Mouse (Mus musculus) left cerebral cortex, postnatal 4 days (tissue): ENCODE measurements around the gene Galnt14. TPM values are rescaled to one million over a fixed set of nuclear protein-coding genes. Genes with fewer than 3 reads are reported as not detected.

ENCODE experiments used
- DNase-seq: peaks from one replicate; pipeline ENCODE4 v3.0.0-alpha.2; 2022
- intact Hi-C: fragments of 180-260 bp; cut with DNase I; formaldehyde crosslinking; loops from one replicate; pipeline ENCODE4 v1.15.1; 2025
- total RNA-seq, 2 experiments: library from RNA; stranded (reverse); gene quantifications; 2 replicates each; pipeline ENCODE4 v1.2.3; 2021

The Galnt14 gene
- total RNA-seq, 2 experiments from 2014 or later = 19.1 to 21.0 TPM

DNA sequence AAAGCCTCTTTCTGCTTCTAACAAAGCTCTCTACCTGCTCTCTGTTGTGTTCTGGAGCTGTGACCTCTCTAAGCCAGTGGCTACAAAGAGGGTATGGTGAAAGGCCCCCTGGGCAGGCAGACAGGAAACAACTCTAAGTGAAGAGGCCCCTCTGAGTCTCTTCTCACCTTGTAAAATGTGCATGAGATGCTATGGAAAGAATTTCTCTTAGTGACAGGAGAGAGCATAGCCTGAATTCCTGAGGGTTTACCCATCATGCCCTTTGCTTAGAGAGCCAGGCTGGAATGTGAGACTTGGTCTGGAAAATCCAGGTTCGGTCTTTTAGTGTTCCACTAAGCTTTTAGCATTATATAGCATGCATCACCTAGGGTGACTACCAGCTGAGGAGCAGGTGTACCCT lies 136.1 kb downstream of the Galnt14 start:
- no peak for DNase-seq
- intact Hi-C loops = no loop called here

- no peak for DNase-seq
- intact Hi-C loops = no loop called here
Measured at GRCm38 (mm10) chr17:73572881-73573280, 137.4 kb downstream of the Galnt14 start.

GRCm38 (mm10) chr17:73572440-73572839 lies 137.8 kb downstream of the Galnt14 start:
- intact Hi-C loops = no loop called here
- peak; percentile 32 for DNase-seq

DNA sequence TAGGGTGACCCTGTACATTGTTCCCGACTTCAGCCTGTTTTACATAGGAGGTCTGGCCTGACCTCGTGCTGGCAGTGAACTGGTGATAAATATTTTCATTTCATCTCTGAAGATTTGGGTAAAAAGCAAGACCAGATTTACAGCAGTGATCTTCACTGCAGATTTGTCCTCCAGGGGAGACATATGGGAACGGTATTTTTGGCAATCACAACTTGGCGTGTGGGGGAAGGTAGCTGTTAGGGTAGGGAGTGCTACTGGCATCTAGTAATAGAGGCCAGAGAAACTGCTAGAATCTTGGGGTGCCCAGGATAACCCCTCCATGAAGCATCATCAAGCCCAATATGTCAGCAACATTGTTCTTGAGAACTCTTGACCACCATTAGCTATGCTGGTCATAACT lies 138.3 kb downstream of the Galnt14 start:
- no peak for DNase-seq
- intact Hi-C loops = no loop called here

- no peak for DNase-seq
- intact Hi-C loops = no loop called here
Measured at GRCm38 (mm10) chr17:73568204-73568603, 142.0 kb downstream of the Galnt14 start.

- no peak for DNase-seq
- intact Hi-C loops = no loop called here
Measured at GRCm38 (mm10) chr17:73561149-73561548, 149.1 kb downstream of the Galnt14 start.

DNA sequence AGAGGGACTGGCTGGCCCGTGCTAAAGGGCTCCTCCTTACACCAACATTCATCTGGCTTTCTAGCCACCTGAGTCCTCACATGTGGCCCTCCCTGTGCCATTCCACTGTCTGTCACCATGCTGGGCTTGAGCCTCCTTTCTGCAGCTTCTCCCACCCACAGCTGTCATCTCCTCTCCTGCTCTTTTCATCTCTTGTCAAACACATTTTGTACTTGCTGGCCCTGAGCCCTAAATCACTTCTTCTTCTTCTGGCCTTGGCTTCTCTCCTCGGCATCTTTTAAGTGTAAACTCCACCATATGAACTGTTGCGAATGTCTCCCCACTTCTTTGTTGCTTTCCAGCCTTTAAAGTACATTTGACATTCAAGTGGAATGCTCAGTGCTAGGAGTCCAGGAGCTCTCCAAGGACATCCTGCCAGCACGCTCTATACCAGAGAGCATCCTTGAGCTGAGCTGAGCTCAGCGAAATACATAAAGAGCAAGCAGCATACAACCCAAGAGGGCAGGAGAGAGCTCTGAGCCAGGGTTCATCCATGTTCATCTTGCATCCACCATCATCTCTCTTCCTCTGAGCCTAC lies 150.0 kb downstream of the Galnt14 start:
- intact Hi-C loops = no loop called here
- DNase-seq = no peak

- no peak for DNase-seq
- intact Hi-C loops = no loop called here
Measured at GRCm38 (mm10) chr17:73559498-73559897, 150.8 kb downstream of the Galnt14 start.

- intact Hi-C loops = no loop called here
- no peak for DNase-seq
Measured at GRCm38 (mm10) chr17:73557101-73557500, 153.2 kb downstream of the Galnt14 start.

GRCm38 (mm10) chr17:73556436-73556835 lies 153.8 kb downstream of the Galnt14 start:
- DNase-seq = no peak
- intact Hi-C loops = no loop called here

DNA sequence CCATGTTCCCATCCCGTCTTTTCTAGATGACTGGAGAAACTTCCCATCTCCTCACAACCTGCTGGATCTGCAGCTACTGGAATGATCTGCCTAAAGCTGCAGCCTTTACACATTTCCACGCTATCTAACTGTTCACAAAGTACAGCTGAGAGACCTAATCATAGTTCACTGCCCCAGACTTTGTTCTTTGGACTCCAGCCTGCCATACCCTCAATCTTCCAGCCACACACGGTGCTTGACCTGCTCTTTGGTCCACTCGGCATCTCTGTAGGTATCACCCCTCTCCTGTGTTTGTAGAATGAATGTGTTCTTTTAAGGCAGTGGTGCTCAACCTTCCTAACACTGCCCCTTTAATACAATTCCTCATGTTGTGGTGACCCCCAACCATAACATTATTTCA lies 155.6 kb downstream of the Galnt14 start:
- DNase-seq = no peak

DNA sequence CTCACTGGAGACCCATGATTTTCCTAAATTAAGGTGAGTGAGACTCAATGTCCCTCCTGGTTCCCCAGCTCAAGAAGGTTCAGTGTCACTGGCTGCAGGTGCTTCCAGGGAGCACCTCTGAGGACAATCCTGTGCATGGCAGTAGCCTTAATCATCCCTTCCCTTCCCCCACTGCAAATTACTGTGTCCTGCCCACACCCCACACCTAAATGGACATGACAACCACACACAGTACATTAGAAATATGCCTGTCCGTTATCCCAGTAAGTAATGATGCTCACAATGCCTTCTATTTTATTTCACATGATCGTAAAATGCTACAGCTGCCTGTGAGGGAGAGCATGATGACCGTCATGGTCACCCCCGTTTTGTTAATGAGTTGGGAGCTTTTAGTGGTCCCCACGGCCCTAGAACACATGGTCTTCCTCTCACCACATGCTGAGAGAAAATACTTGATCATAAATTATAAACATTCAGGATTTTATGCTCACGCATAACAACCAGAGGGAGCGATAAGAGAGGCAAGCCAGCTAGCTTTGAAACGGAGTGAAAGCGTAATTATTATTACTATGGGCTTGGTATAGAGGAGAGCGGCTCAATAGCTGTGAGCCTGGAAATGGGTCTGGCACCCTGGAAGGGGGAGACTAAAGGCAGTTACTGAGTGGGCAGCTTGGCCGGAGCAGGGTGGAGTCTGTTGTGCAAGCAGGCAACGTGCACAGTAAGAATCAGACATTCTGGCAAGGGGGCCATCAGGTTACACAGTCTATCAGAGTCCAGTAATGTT lies 161.3 kb downstream of the Galnt14 start:
- intact Hi-C loops = no loop called here
- DNase-seq = no peak

More for the DNA sequence above, 155.6 kb downstream of the Galnt14 start:
- intact Hi-C loops = no loop called here

DNA sequence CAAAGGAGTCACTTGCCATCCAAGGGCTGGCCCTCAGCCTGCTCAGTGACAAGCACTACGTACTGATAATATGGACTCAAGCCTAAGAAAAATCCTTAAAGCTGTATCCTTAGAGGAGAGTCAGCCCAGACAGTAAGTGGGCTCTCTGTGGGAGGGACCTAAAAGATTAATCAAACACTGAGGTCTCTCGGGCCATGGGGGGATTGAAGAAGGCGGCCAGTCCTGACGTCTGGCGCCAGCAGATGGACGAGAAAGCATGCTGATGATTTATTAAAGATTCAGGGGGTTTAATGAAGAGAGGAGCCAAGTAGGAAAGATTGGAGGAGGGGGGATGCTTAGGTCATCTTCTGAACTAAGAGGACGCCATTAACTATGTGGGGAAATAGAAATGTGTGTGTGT lies 162.1 kb downstream of the Galnt14 start:
- DNase-seq = peak; percentile 43
- intact Hi-C loops = no loop called here

DNA sequence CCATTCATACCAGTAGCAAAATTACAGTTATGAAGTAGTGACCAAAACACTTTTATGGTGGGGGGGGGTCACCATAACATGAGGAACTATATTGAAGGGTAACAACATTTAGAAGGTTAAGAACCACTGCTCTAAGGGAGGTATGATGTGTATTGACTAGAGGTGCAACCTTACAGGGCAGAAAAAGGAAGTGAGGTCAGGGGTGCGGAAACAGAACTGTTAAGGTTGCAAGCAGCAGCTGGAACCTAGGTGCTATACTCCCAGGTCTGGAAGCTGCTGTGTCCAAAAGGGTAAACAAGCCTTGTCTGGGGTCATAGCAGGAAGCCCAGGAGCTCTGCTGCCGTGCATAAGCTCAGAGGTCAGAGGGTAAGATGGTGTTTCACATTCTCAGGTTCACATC lies 162.8 kb downstream of the Galnt14 start:
- intact Hi-C loops = no loop called here
- no peak for DNase-seq

- intact Hi-C loops = no loop called here
- DNase-seq = no peak
Measured at GRCm38 (mm10) chr17:73541911-73542310, 168.3 kb downstream of the Galnt14 start.

- DNase-seq = no peak
- intact Hi-C loops = no loop called here
Measured at GRCm38 (mm10) chr17:73541233-73541570, 169.1 kb downstream of the Galnt14 start.

DNA sequence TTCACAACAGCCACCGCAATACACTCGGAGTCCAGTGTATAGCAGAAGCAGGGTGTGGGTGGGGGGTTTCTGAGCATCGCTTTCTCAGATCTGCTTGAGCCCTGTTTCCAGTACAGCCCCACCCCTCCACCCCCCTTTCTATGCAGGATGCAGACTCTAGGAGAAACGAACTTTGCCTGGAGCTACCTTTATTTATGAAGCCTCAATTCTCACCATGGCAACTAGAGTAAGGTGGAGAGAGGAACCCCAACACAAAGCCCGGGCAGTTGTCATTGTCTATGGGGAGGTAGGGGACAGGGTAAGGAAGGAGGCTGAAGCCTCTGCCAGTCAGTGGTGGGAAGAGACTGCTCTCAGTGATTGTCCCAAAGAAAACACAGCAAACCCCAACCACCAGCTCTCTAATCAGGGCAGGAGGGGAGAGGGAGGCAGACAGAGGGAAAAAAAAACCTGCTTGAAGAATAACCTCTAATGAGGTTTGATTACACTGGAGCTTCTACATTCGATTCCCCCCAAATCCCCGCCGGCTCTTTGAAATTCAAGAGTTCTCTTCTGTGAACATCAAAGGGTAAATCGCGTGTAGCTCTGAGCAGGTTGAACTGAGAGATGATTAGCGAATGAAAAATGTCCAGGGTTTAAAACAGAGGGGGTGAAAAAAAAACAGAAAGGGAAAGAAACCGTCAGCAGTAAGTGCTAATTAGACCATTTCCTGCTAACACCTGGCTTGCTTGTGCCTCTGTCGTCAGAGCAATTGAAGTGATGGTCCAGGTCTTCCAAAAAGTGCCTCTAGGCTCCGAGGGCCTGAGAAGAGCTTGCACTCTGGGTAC lies 169.6 kb downstream of the Galnt14 start:
- DNase-seq = no peak

GRCm38 (mm10) chr17:73531896-73532295 lies 178.4 kb downstream of the Galnt14 start:
- DNase-seq = no peak
- intact Hi-C loops = no loop called here

More for the DNA sequence above, 169.6 kb downstream of the Galnt14 start:
- intact Hi-C loops = no loop called here

DNA sequence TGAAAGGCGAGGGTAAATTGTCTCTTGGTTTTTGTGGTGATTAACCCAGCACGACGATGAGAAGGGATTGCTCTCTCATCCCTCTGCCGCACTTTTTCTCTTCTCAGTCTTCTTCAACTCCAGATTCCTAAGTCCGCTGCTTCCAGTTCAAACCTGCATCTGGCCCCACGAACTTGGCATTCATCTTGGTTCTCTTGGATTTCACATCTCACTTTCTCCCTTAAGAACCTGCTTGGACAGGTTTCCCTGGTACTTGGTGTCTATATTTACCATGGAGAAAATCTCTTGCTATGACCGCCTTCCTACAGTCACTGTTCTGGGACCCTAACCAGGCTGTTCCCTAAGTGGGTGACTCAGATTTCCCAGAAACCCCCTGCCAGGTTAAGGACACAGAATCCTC lies 188.1 kb downstream of the Galnt14 start:
- no peak for DNase-seq
- intact Hi-C loops = no loop called here

- no peak for DNase-seq
- intact Hi-C loops = no loop called here
Measured at GRCm38 (mm10) chr17:73519350-73519749, 190.9 kb downstream of the Galnt14 start.

GRCm38 (mm10) chr17:73518359-73518758 lies 191.9 kb downstream of the Galnt14 start:
- intact Hi-C loops = no loop called here
- no peak for DNase-seq

DNA sequence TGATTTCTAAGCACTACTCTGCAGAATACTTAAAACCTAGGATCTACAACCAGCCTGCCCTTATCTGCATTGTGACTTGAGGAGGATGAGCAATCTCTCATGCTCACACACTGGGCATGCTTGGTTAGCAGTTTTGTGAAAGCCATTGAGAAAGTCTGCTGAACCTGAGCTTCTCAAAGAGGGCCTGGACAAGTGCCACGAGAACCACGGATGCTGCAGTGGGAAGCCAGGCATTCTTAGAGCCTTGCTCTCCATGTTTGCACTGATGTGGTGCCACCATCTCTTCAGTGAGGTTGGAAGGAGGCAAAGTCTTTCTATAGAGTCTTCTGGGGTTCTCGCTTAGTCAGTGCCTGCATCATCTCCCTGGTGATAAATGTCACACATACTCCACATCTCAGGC lies 194.7 kb downstream of the Galnt14 start:
- intact Hi-C loops = no loop called here
- no peak for DNase-seq
